Mouse (Mus musculus): ENCODE results near the gene Hist1h4i. TPM values are rescaled to one million over a fixed set of nuclear protein-coding genes. Genes with fewer than 3 reads are reported as not detected.

Hist1h4i gene
- polyA plus RNA-seq, 1 experiment from 2014 or later, result 26.8 TPM

GRCm38 (mm10) chr13:22020901-22021339 lies 20.2 kb downstream of the Hist1h4i start:
- ATAC-seq (ENCODE audit: insufficient number of reproducible peaks, insufficient read depth, low FRiP score, low TSS enrichment), result no peak
- 0% methylated on average over 8 of the region's 8 CpGs for WGBS
- H3K27me3 ChIP-seq, result peaks cover 21% of the 10 kb centered on the region
- H3K4me2 ChIP-seq (replicated peaks), result peak overlapping the region; percentile 60
- H3K36me3 ChIP-seq, result no peaks in the 10 kb centered on the region
- H3K9ac ChIP-seq, result no peak overlapping the region
- H3K4me1 ChIP-seq, result no peaks in the 10 kb centered on the region
- no peak overlapping the region for H3K27ac ChIP-seq
- no peaks in the 10 kb centered on the region for H3K9me3 ChIP-seq
- H3K4me3 ChIP-seq, result peak overlapping the region; percentile 43

- Histone ChIP-seq H3K27me3 (peaks cover 26% of the 10 kb centered on the region), H3K27ac (no peak overlapping the region), H3K4me3 (peak overlapping the region; percentile 43), H3K4me2 (replicated peaks) (peak overlapping the region; percentile 60), H3K9ac (no peak overlapping the region), H3K9me3 (no peaks in the 10 kb centered on the region), H3K4me1 (no peaks in the 10 kb centered on the region), H3K36me3 (no peaks in the 10 kb centered on the region)
- no peak for ATAC-seq (ENCODE audit: insufficient number of reproducible peaks, insufficient read depth, low FRiP score, low TSS enrichment)
- under 1% methylated on average over 44 of the region's 44 CpGs for WGBS
Observed at GRCm38 (mm10) chr13:22019934-22020835, 21.0 kb downstream of the Hist1h4i start.

DNA sequence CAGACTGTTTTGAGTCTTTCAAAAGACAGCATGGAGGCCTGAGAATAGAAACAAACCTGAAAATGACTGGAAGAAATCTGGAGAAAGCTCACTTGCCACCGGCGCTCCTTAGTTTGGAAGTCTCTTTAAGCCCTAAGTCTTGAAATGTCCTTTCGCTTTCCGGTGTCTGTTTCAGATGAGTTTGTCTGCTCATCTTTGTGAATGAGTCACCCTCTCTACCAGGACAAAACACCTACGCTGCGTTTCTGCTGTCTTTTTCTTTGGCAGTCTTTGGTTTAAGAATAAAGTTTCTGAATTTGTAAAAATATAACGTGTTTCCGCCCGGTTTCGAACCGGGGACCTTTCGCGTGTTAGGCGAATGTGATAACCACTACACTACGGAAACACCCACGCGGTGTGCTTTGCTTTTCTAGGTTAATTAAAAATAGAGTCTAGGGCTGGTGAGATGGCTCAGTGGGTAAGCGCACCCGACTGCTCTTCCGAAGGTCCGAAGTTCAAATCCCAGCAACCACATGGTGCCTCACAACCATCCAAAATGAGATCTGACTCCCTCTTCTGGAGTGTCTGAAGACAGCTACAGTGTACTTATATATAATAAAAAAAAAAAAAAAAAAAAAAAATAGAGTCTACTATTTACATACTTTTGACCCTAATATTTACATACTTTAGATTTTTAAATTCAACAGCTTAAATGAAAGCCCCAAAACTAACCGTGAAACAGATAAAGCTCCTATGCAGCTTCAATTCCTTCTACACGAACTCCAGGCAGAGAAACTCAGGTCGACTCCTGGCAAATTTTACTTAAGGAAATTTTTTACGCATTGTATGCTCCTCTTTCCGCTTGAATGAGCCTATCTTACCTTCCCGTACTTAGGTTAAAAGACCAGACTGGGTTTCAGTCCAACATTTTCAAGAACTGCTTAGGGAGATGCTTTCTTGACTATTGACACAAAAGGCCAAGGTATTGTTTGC lies 25.4 kb downstream of the Hist1h4i start:
- Histone ChIP-seq H3K4me3 (no peak overlapping the region), H3K4me1 (no peaks in the 10 kb centered on the region), H3K9me3 (no peaks in the 10 kb centered on the region), H3K27me3 (peaks cover 60% of the 10 kb centered on the region), H3K4me2 (replicated peaks) (no peak overlapping the region), H3K9ac (no peak overlapping the region), H3K27ac (no peak overlapping the region), H3K36me3 (no peaks in the 10 kb centered on the region)
- no peak for ATAC-seq (ENCODE audit: insufficient number of reproducible peaks, insufficient read depth, low FRiP score, low TSS enrichment)
- WGBS, result 16% methylated on average over 27 of the region's 27 CpGs

DNA sequence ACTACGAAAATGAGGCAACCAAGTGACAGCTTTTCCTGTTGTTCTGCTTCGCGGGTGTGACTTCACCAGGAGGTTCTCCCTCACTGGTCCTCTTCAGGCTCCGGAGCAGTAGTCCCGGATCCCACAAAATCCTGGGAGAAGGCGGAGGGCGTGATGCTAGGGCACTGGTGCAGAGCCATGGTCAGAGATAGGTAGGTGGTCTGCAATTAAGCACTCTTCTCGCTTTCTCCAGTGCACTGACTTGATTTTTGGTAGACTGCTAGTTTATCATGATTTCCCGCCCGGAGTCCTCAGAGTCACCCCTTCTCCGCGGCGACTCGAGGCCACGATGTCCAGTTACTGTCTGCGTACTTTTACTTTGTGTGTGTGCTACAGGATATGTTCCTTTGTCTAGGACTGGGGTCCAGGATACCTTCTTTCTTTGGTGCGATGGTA lies 26.7 kb downstream of the Hist1h4i start:
- 0 out of 2 replicates have a peak overlapping the region, but pooled peaks have one; percentile 5 for H3K4me3 ChIP-seq
- peaks cover 66% of the 10 kb centered on the region for H3K27me3 ChIP-seq
- WGBS, result 10% methylated on average over 17 of the region's 17 CpGs
- ATAC-seq (ENCODE audit: insufficient number of reproducible peaks, insufficient read depth, low FRiP score, low TSS enrichment), result no peak
- no peaks in the 10 kb centered on the region for H3K4me1 ChIP-seq
- H3K27ac ChIP-seq, result no peak overlapping the region
- H3K36me3 ChIP-seq, result no peaks in the 10 kb centered on the region
- H3K9me3 ChIP-seq, result no peaks in the 10 kb centered on the region
- peak overlapping the region; percentile 22; the same call in 1 of the 2 replicates for H3K4me2 ChIP-seq (replicated peaks)
- no peak overlapping the region for H3K9ac ChIP-seq

- no peaks in the 10 kb centered on the region for H3K4me1 ChIP-seq
- ATAC-seq (ENCODE audit: insufficient number of reproducible peaks, insufficient read depth, low FRiP score, low TSS enrichment), result no peak
- H3K9me3 ChIP-seq, result no peaks in the 10 kb centered on the region
- H3K27ac ChIP-seq, result no peak overlapping the region
- H3K36me3 ChIP-seq, result no peaks in the 10 kb centered on the region
- WGBS, result 16% methylated on average over 13 of the region's 13 CpGs
- no peak overlapping the region for H3K4me2 ChIP-seq (replicated peaks)
- no peak overlapping the region for H3K9ac ChIP-seq
- peaks cover 66% of the 10 kb centered on the region for H3K27me3 ChIP-seq
- H3K4me3 ChIP-seq, result no peak overlapping the region
Observed at GRCm38 (mm10) chr13:22013716-22014115, 27.4 kb downstream of the Hist1h4i start.

DNA sequence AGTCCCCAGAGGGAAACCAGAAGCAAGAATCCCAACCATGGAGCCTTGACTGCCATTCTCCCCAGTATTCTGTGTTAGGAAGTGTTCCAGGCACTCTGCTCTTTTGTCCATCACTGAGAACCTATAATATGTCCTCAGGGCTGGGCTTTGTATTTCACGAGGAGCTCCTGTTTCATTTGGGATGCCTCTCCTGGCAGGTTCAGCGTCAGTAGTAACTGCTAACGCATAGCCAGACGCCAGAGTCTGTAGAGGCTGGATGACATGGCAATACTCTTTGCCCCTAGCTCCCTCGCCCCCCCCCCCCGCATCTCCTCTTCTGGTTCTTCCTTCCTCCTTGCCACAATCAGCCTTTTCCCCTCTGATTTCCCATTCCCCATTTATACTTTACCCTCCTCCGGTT lies 31.5 kb downstream of the Hist1h4i start, which contains the start of gene Prss16:
Prss16 (minus strand) TSS at position 101 of the 400 bp plus-strand sequence.
- Histone ChIP-seq H3K4me1 (peaks cover 16% of the 10 kb centered on the region; the same call in 1 of the 2 replicates), H3K4me2 (replicated peaks) (no peak within 1 kb of the TSS), H3K36me3 (no peaks in the 10 kb centered on the region), H3K27me3 (peaks cover 88% of the 10 kb centered on the region), H3K9ac (no peak within 1 kb of the TSS), H3K9me3 (no peaks in the 10 kb centered on the region), H3K4me3 (no peak within 1 kb of the TSS), H3K27ac (no peak within 1 kb of the TSS)
- 30% methylated on average over 5 of the region's 7 CpGs for WGBS
- ATAC-seq (ENCODE audit: insufficient number of reproducible peaks, insufficient read depth, low FRiP score, low TSS enrichment), result no peak

DNA sequence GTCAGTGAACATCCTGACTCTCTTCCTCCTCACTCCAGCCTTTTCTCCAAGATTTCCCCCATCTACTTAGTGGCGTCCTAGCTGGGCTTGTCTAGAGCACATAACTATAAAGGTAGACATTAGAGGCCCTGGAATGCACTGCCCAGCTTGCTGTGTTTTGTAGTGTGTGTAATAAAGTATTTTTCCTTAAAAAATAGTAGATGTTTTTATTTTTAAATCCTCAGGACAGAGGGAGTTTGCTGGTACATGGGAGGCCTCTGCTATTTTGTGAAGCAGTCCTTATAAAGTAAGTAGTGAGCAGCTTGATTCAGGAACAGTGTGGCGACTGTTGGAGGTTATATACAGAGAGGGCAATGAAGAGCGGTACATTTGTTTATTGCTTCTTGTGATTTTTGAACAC lies 32.5 kb downstream of the Hist1h4i start:
- ATAC-seq (ENCODE audit: insufficient number of reproducible peaks, insufficient read depth, low FRiP score, low TSS enrichment), result no peak

DNA sequence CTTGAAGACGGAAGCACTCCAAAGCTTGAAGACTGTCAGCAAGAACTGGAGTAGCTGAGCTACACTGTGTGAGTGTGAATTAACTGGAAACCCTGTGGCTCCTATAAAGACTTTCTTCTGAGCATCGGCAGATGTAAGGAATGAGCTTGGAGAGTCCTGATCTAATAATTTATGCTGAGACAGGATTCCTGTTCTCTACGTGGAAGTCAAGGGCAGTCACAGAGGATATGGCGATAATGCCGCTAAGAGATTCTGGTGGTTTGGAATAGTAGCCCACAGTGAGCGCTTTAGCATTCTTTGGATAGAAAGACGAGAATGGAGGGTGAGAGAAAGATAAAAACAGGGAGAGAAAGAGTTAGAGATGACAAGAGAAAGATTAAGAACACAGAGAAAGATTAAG lies 33.3 kb downstream of the Hist1h4i start:
- no peak overlapping the region for H3K4me3 ChIP-seq
- H3K9me3 ChIP-seq, result no peaks in the 10 kb centered on the region
- H3K4me1 ChIP-seq, result peaks cover 16% of the 10 kb centered on the region; the same call in 1 of the 2 replicates
- H3K36me3 ChIP-seq, result no peaks in the 10 kb centered on the region
- H3K4me2 ChIP-seq (replicated peaks), result no peak overlapping the region
- ATAC-seq (ENCODE audit: insufficient number of reproducible peaks, insufficient read depth, low FRiP score, low TSS enrichment), result no peak
- H3K27ac ChIP-seq, result no peak overlapping the region
- no peak overlapping the region for H3K9ac ChIP-seq
- 51% methylated on average over 7 of the region's 7 CpGs for WGBS
- peaks cover 91% of the 10 kb centered on the region for H3K27me3 ChIP-seq

More for the DNA sequence above, 32.5 kb downstream of the Hist1h4i start:
- no peak overlapping the region for H3K4me2 ChIP-seq (replicated peaks)
- H3K27ac ChIP-seq, result no peak overlapping the region
- peaks cover 88% of the 10 kb centered on the region for H3K27me3 ChIP-seq
- no peak overlapping the region for H3K9ac ChIP-seq
- no peaks in the 10 kb centered on the region for H3K9me3 ChIP-seq
- no peak overlapping the region for H3K4me3 ChIP-seq
- H3K4me1 ChIP-seq, result peaks cover 16% of the 10 kb centered on the region; the same call in 1 of the 2 replicates
- H3K36me3 ChIP-seq, result no peaks in the 10 kb centered on the region
- 76% methylated on average over 3 of the region's 3 CpGs for WGBS

DNA sequence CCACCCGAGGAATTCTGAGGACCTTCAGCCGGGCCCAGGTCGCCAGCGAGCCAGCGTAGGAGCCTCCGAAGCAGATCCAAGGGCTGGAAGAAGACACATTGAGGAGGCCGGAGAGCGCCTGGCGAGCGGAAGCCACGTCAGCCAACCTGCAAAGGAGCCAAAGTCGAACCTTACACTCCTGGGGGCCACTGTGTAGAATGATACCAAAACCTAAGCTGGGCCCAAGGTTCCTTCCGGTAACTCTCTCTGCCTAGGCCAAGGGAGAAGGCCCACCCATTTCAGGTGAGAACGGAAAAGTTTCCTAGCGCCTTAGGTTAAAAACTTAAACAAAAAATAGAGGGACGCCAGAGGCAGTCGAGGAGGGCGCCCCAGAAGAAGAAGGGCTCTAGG lies 34.0 kb downstream of the Hist1h4i start:
- Histone ChIP-seq H3K36me3 (no peaks in the 10 kb centered on the region), H3K27me3 (peaks cover 92% of the 10 kb centered on the region), H3K4me1 (peaks cover 16% of the 10 kb centered on the region; the same call in 1 of the 2 replicates), H3K9me3 (no peaks in the 10 kb centered on the region), H3K9ac (no peak overlapping the region), H3K4me3 (peak overlapping the region; percentile 55), H3K4me2 (replicated peaks) (peak overlapping the region; percentile 92), H3K27ac (no peak overlapping the region)
- 2% methylated on average over 18 of the region's 18 CpGs for WGBS
- ATAC-seq (ENCODE audit: insufficient number of reproducible peaks, insufficient read depth, low FRiP score, low TSS enrichment), result no peak

DNA sequence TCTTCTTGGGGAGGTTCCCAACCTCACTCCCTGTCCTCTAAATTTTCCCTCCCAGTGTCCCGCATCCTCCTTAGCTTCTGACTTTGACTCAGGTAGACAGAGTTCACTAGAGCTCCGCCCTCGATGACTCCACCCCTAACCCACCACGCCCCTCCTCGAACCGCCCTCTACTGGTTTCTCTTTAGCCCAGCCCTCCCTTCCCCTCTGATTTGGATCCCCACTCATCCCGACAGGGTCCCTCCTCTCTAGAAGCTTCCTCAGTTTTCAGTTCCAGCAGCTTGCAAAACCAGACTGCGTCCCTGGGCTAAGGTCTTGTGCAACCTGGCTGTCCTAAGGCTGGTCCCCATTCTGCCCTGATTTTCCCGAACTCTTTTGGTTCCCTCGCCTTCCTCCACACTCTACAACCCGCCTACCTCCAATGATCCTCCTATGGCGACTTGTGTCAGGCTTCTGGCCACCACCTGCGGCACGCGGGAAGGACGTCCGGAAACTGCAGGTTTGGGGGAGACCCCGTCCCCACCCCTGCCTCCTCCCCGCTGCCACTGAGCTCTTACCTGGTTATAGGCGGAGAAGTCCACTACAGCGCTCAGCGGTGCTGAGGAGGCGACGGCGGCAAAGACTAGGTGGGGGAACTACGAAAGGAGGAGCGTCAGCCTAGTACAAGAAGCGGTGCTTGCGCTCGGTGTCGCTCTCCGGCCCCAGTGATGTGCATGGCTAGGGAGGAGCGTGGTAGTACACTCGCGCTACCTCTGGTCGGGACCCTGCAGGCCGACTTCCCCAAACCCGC lies 34.6 kb downstream of the Hist1h4i start:
- Histone ChIP-seq H3K27me3 (peaks cover 95% of the 10 kb centered on the region), H3K4me2 (replicated peaks) (peak overlapping the region; percentile 92), H3K36me3 (no peaks in the 10 kb centered on the region), H3K9ac (peak overlapping the region; percentile 48), H3K27ac (no peak overlapping the region), H3K9me3 (no peaks in the 10 kb centered on the region), H3K4me1 (peaks cover 16% of the 10 kb centered on the region; the same call in 1 of the 2 replicates), H3K4me3 (peak overlapping the region; percentile 55)
- peak; percentile 82 for ATAC-seq (ENCODE audit: insufficient number of reproducible peaks, insufficient read depth, low FRiP score, low TSS enrichment)
- under 1% methylated on average over 38 of the region's 38 CpGs for WGBS

Data from embryonic facial prominence, embryonic 12.5 days (tissue).